In the genomic region with DNA sequence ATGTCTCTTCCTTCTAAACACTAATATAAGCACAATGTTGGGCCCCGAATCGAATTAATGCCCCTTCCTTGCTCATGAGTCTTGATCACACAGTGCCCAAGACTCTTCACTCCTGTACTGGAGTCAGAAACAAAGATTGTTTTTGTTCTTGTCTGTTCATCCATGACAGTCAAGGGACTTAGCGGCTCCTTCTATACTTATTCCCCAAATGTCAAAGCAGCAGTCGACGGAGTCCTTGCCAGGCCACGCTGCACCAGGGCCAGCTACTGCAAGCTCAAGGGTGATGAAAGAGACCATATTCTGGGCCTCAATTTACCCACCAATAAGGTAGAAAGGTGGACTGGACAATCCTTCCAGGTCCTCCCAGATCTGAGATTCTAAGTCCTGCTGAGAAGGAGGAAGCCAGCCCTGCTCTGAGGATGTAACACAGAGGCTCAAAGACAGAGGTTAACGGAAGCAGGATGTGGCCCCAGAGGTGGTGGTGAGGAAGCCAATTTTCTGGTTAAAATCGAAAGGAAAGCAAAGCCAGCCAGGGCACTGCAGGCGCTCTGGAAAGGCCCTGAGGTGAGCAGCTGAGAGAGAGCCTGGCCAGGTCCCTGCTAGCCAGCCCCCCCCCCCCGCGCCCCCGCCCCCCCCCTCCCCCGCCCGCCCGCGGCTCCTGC, we compare ENCODE assay signal across 8 mouse cellular contexts. TPM values are rescaled to one million over a fixed set of nuclear protein-coding genes. Genes with fewer than 3 reads are reported as not detected.
DNase-seq lines count a peak whose midpoint lies in the region; ATAC-seq and TF ChIP-seq lines count a peak whose summit lies in the region.
"Had no signal": no experiment of that assay in that cellular context is flagged by ENCODE, and none has a peak within 500 bp of the region (broad histone marks: within the 10 kb centered on the region; RNA-seq: fewer than 3 reads in every experiment).

No protein-coding gene starts in this region.

- no peak for ATAC-seq in neural tube, embryonic 12.5 days (ENCODE audit: low FRiP score, low read depth)
- 0 out of 2 replicates have a peak, but pooled peaks have one; percentile 16 for ATAC-seq in intestine, embryonic 14.5 days (replicated peaks; ENCODE audit: low FRiP score, low TSS enrichment, low read depth)
- no peak for ATAC-seq in liver, embryonic 16.5 days (ENCODE audit: low read depth)

- WGBS in neural tube, embryonic 12.5 days, result 37% methylated on average over 12 of the region's 16 CpGs
- 57% methylated on average over 9 of the region's 16 CpGs for WGBS in intestine, embryonic 14.5 days
- 51% methylated on average over 10 of the region's 16 CpGs for WGBS in liver, embryonic 16.5 days (ENCODE audit: insufficient replicate concordance)

- H3K9ac ChIP-seq in neural tube, embryonic 12.5 days, result no peak overlapping the region
- no peak overlapping the region for H3K9ac ChIP-seq in intestine, embryonic 14.5 days (ENCODE audit: low read length)
- H3K9ac ChIP-seq in liver, embryonic 16.5 days (ENCODE audit: low read depth, low read length), result 0 out of 2 replicates have a peak overlapping the region, but pooled peaks have one; percentile 18

- no peaks in the 10 kb centered on the region for H3K9me3 ChIP-seq in neural tube, embryonic 12.5 days
- no peaks in the 10 kb centered on the region for H3K9me3 ChIP-seq in intestine, embryonic 14.5 days (ENCODE audit: control insufficient read depth, low read length)
- no peaks in the 10 kb centered on the region for H3K9me3 ChIP-seq in liver, embryonic 16.5 days (replicated peaks; ENCODE audit: control insufficient read depth, low read length)

- no peak for TF ChIP-seq POLR2A in cortical plate, adult 2 months (IDR thresholded peaks at IDR 0.05; ENCODE audit: extremely low read depth, insufficient read depth, low read length)

- peaks cover 2% of the 10 kb centered on the region; the same call in 1 of the 2 replicates for H3K27me3 ChIP-seq in neural tube, embryonic 12.5 days (replicated peaks)
- H3K27me3 ChIP-seq in intestine, embryonic 14.5 days (replicated peaks; ENCODE audit: control insufficient read depth, insufficient read depth, low read length), result no peaks in the 10 kb centered on the region
- H3K27me3 ChIP-seq in liver, embryonic 16.5 days (ENCODE audit: control insufficient read depth, insufficient read depth, low read depth, low read length), result no peaks in the 10 kb centered on the region

- no peak for TF ChIP-seq CTCF in cortical plate, adult 2 months (IDR thresholded peaks at IDR 0.05; ENCODE audit: extremely low read depth, insufficient read depth, low read length)

- no peak overlapping the region for H3K4me3 ChIP-seq in neural tube, embryonic 12.5 days
- no peak overlapping the region for H3K4me3 ChIP-seq in cortical plate, adult 2 months (ENCODE audit: insufficient read depth, low read length)
- H3K4me3 ChIP-seq in intestine, embryonic 14.5 days (ENCODE audit: low read depth, low read length), result no peak overlapping the region
- peak overlapping the region; percentile 65 for H3K4me3 ChIP-seq in liver, embryonic 16.5 days (ENCODE audit: low read depth, low read length)

- H3K27ac ChIP-seq in neural tube, embryonic 12.5 days, result no peak overlapping the region
- peak overlapping the region; percentile 53; the same call in 1 of the 2 replicates for H3K27ac ChIP-seq in cortical plate, adult 2 months (ENCODE audit: insufficient read depth, low read length)
- H3K27ac ChIP-seq in intestine, embryonic 14.5 days (ENCODE audit: low read depth), result peak overlapping the region; percentile 59; the same call in 1 of the 2 replicates
- peak overlapping the region; percentile 94 for H3K27ac ChIP-seq in liver, embryonic 16.5 days (ENCODE audit: low read length)

- no peak for DNase-seq in neural tube, embryonic 10.5 days (ENCODE audit: extremely low spot score, low spot score)
- no peak for DNase-seq in intestine, embryonic 14.5 days (ENCODE audit: low spot score)
- DNase-seq in thymus, postnatal 14 days, result peak; percentile 84
- no peak for DNase-seq in urinary bladder, adult 2 months (ENCODE audit: low spot score)

- H3K4me1 ChIP-seq in neural tube, embryonic 12.5 days, result peaks cover 25% of the 10 kb centered on the region
- H3K4me1 ChIP-seq in cortical plate, adult 2 months (ENCODE audit: control insufficient read depth, insufficient read depth, low read length), result peaks cover 3% of the 10 kb centered on the region; the same call in 1 of the 2 replicates
- H3K4me1 ChIP-seq in intestine, embryonic 14.5 days (replicated peaks; ENCODE audit: control insufficient read depth, insufficient read depth, low read length), result peaks cover 25% of the 10 kb centered on the region
- peaks cover 65% of the 10 kb centered on the region for H3K4me1 ChIP-seq in liver, embryonic 16.5 days (ENCODE audit: control insufficient read depth, low read depth, low read length)

- no peaks in the 10 kb centered on the region for H3K36me3 ChIP-seq in neural tube, embryonic 12.5 days
- no peaks in the 10 kb centered on the region; the same call in 1 of the 2 replicates for H3K36me3 ChIP-seq in intestine, embryonic 14.5 days (ENCODE audit: control insufficient read depth, insufficient read depth, low read length)
- peaks cover 46% of the 10 kb centered on the region for H3K36me3 ChIP-seq in liver, embryonic 16.5 days (ENCODE audit: control insufficient read depth, insufficient read depth)

- peak overlapping the region; percentile 14; the same call in 1 of the 2 replicates for H3K4me2 ChIP-seq in neural tube, embryonic 12.5 days (replicated peaks)
- H3K4me2 ChIP-seq in intestine, embryonic 14.5 days (ENCODE audit: low read length), result 0 out of 2 replicates have a peak overlapping the region, but pooled peaks have one; percentile 13
- peak overlapping the region; percentile 85 for H3K4me2 ChIP-seq in liver, embryonic 16.5 days (ENCODE audit: low read depth, low read length)

RNA-seq across cellular contexts. Expression of gene Rgcc, which starts 8.2 kb away (rescaled TPM):
- 55.8 and 69.6 TPM in 2 replicates for polyA plus RNA-seq in neural tube, embryonic 12.5 days (2016; fragmentation: Nextera tagmentation; extraction: Ambion mirVana)
- 70.5 and 73.1 TPM in 2 replicates for polyA plus RNA-seq in cortical plate, adult 2 months (2012; rRNA removed)
- 48.8 and 50.1 TPM in 2 replicates for polyA plus RNA-seq in intestine, embryonic 14.5 days (2014; fragmentation: Nextera tagmentation; extraction: Ambion mirVana)
- 237 and 262 TPM in 2 replicates for polyA plus RNA-seq in liver, embryonic 16.5 days (2015; fragmentation: Nextera tagmentation; extraction: Ambion mirVana)
- 13.4 and 20.1 TPM in 2 replicates for polyA plus RNA-seq in urinary bladder, adult 2 months (2012; rRNA removed)

RNA-seq across cellular contexts. Expression of gene Zfp957, which starts 46.1 kb away (rescaled TPM):
- not detected in 2 replicates for polyA plus RNA-seq in neural tube, embryonic 12.5 days (2016; fragmentation: Nextera tagmentation; extraction: Ambion mirVana)
- polyA plus RNA-seq in cortical plate, adult 2 months (2012; rRNA removed), result not detected in 2 replicates
- polyA plus RNA-seq in intestine, embryonic 14.5 days (2014; fragmentation: Nextera tagmentation; extraction: Ambion mirVana), result not detected in 2 replicates
- not detected in 2 replicates for polyA plus RNA-seq in liver, embryonic 16.5 days (2015; fragmentation: Nextera tagmentation; extraction: Ambion mirVana)
- not detected in 2 replicates for polyA plus RNA-seq in urinary bladder, adult 2 months (2012; rRNA removed)
- polyA plus RNA-seq: neural tube, embryonic 11.5 days had no signal

Comparison
In these comparisons a context has a peak if more than half of its experiments do, and no peak if none do; other contexts are left out.
1. H3K4me2 ChIP-seq: peak in every context shown above with its lines; median percentile 85 in liver, embryonic 16.5 days; 14 in neural tube, embryonic 12.5 days; 13 in intestine, embryonic 14.5 days.